Mouse (Mus musculus) CH12.LX (cell line): ENCODE data around the gene Hapln1. TPM values are rescaled to one million over a fixed set of nuclear protein-coding genes. Genes with fewer than 3 reads are reported as not detected.

Experiments used
- DNase-seq: peaks from one replicate; pipeline ENCODE4 v3.0.0-alpha.2; 2013; ENCODE audit errors: extremely low read depth
- H3K27ac ChIP-seq: 2 replicates; pipeline ENCODE4 v1.5.1; 2012; ENCODE audit warnings: low read depth, mild to moderate bottlenecking, control low read depth, moderate library complexity; ENCODE audit not compliant: insufficient read depth
- H3K27me3 ChIP-seq: replicated peaks from 2 replicates; pipeline ENCODE3; 2012; ENCODE audit warnings: inconsistent platforms
- H3K36me3 ChIP-seq, 2 experiments: replicated peaks in 1 of 2; 2 replicates each; pipeline versions ENCODE3 to v1.6.1; 2012; ENCODE audit warnings: inconsistent platforms in 1 of 2, low read length in 1 of 2, mild to moderate bottlenecking in 1 of 2, mixed read lengths in 1 of 2, moderate library complexity in 1 of 2; ENCODE audit not compliant: control insufficient read depth in 1 of 2, insufficient read depth in 1 of 2
- H3K4me1 ChIP-seq, 2 experiments: 2 replicates each; pipeline ENCODE4 v1.6.1; 2012; ENCODE audit warnings: inconsistent platforms in 1 of 2, moderate library complexity in 1 of 2; ENCODE audit not compliant: insufficient read depth in 2 of 2, control insufficient read depth in 1 of 2
- H3K4me2 ChIP-seq: 2 replicates; pipeline ENCODE4 v1.6.1; 2012; ENCODE audit warnings: low read depth, mild to moderate bottlenecking, control low read depth; ENCODE audit not compliant: poor library complexity, insufficient read depth, severe bottlenecking
- H3K4me3 ChIP-seq, 3 experiments: fragments of 150-350 bp in 1 of 3; sonication (generic) in 1 of 3; replicated peaks in 1 of 3; 2 replicates each; pipeline versions ENCODE3 to v1.5.1; 2011 to 2012; ENCODE audit warnings: low read depth in 2 of 3, low read length in 2 of 3, mild to moderate bottlenecking in 2 of 3, moderate library complexity in 2 of 3, control low read depth in 1 of 3, improper control_type of control experiment in 1 of 3, inconsistent platforms in 1 of 3, mixed read lengths in 1 of 3; ENCODE audit not compliant: poor library complexity in 1 of 3
- H3K79me2 ChIP-seq: replicated peaks from 2 replicates; pipeline ENCODE4 v1.6.1; 2012; ENCODE audit warnings: mild to moderate bottlenecking, moderate library complexity; ENCODE audit not compliant: control insufficient read depth, poor library complexity, insufficient read depth, severe bottlenecking; ENCODE audit errors: extremely low read depth
- H3K9ac ChIP-seq: 2 replicates; pipeline ENCODE4 v1.6.1; 2012; ENCODE audit warnings: low read depth, mild to moderate bottlenecking, control low read depth, moderate library complexity; ENCODE audit not compliant: insufficient read depth
- H3K9me3 ChIP-seq: replicated peaks from 2 replicates; pipeline ENCODE3; 2012; ENCODE audit warnings: low read length, inconsistent platforms, mixed read lengths
- BHLHE40 ChIP-seq: IDR thresholded peaks from 2 replicates; pipeline ENCODE4 v1.6.1; 2011; ENCODE audit warnings: mild to moderate bottlenecking, low read depth, low read length, improper control_type of control experiment
- CTCF ChIP-seq, 2 experiments: IDR thresholded peaks in 1 of 2; conservative IDR thresholded peaks in 1 of 2; 2 replicates each; pipeline ENCODE4 v1.5.1; 2011 to 2012; ENCODE audit warnings: low read depth in 2 of 2, low read length in 2 of 2, improper control_type of control experiment in 1 of 2, inconsistent platforms in 1 of 2, mild to moderate bottlenecking in 1 of 2, moderate library complexity in 1 of 2
- E2F4 ChIP-seq: IDR thresholded peaks from 2 replicates; pipeline ENCODE4 v1.6.1; 2011; ENCODE audit warnings: low read depth, low read length, improper control_type of control experiment; ENCODE audit not compliant: insufficient replicate concordance
- ELF1 ChIP-seq: IDR thresholded peaks from 2 replicates; pipeline ENCODE4 v1.6.1; 2014; ENCODE audit warnings: low read depth, mild to moderate bottlenecking, inconsistent platforms, low read length, improper control_type of control experiment
- EP300 ChIP-seq: IDR thresholded peaks from 2 replicates; pipeline ENCODE4 v1.6.1; 2011; ENCODE audit warnings: low read length, improper control_type of control experiment
- HCFC1 ChIP-seq: IDR thresholded peaks from 2 replicates; pipeline ENCODE4 v1.6.1; 2012; ENCODE audit warnings: low read depth, mild to moderate bottlenecking, inconsistent platforms, low read length, improper control_type of control experiment
- IRF4 ChIP-seq: IDR thresholded peaks from 2 replicates; pipeline ENCODE4 v1.6.1; 2014; ENCODE audit warnings: low read depth, mild to moderate bottlenecking, inconsistent platforms, low read length, improper control_type of control experiment
- KAT2A ChIP-seq: IDR thresholded peaks from 2 replicates; pipeline ENCODE4 v1.6.1; 2012; ENCODE audit warnings: low read length, improper control_type of control experiment, inconsistent platforms; ENCODE audit not compliant: insufficient replicate concordance
- MAFK ChIP-seq: IDR thresholded peaks from 2 replicates; pipeline ENCODE4 v1.6.1; 2011; ENCODE audit warnings: low read length, improper control_type of control experiment; ENCODE audit not compliant: insufficient replicate concordance
- MAX ChIP-seq: IDR thresholded peaks from 2 replicates; pipeline ENCODE4 v1.6.1; 2011; ENCODE audit warnings: low read length, improper control_type of control experiment
- MAZ ChIP-seq: IDR thresholded peaks from 2 replicates; pipeline ENCODE4 v1.6.1; 2012; ENCODE audit warnings: low read depth, mild to moderate bottlenecking, inconsistent platforms, low read length, improper control_type of control experiment, moderate library complexity
- NRF1 ChIP-seq: IDR thresholded peaks from 2 replicates; pipeline ENCODE4 v1.6.1; 2014; ENCODE audit warnings: low read depth, mild to moderate bottlenecking, inconsistent platforms, low read length, improper control_type of control experiment, moderate library complexity
- PAX5 ChIP-seq: IDR thresholded peaks from 2 replicates; pipeline ENCODE4 v1.6.1; 2012; ENCODE audit warnings: low read length, inconsistent platforms, mixed read lengths
- POLR2A ChIP-seq: IDR thresholded peaks from 2 replicates; pipeline ENCODE4 v1.6.1; 2011; ENCODE audit warnings: low read depth, mild to moderate bottlenecking, improper control_type of control experiment, low read length
- POLR2AphosphoS2 ChIP-seq: IDR thresholded peaks from 2 replicates; pipeline ENCODE4 v1.6.1; 2011; ENCODE audit warnings: low read depth, low read length, improper control_type of control experiment
- RAD21 ChIP-seq: IDR thresholded peaks from 2 replicates; pipeline ENCODE4 v1.6.1; 2011; ENCODE audit warnings: low read depth, mild to moderate bottlenecking, low read length, improper control_type of control experiment, moderate library complexity
- SMC3 ChIP-seq: IDR thresholded peaks from 2 replicates; pipeline ENCODE4 v1.6.1; 2011; ENCODE audit warnings: low read depth, low read length, improper control_type of control experiment
- UBTF ChIP-seq: IDR thresholded peaks from 2 replicates; pipeline ENCODE4 v1.6.1; 2012; ENCODE audit warnings: low read depth, mild to moderate bottlenecking, inconsistent platforms, low read length, improper control_type of control experiment, moderate library complexity
- ZC3H11A ChIP-seq: IDR thresholded peaks from 2 replicates; pipeline ENCODE4 v1.6.1; 2012; ENCODE audit warnings: low read depth, mild to moderate bottlenecking, inconsistent platforms, low read length, improper control_type of control experiment
- ZMIZ1 ChIP-seq: IDR thresholded peaks from 2 replicates; pipeline ENCODE4 v1.6.1; 2012; ENCODE audit warnings: low read depth, mild to moderate bottlenecking, inconsistent platforms, low read length, improper control_type of control experiment
- dilution Hi-C: fragments of 300-500 bp; cut with MboI; formaldehyde crosslinking; loops from 2 replicates; pipeline ENCODE4 v1.14.3; 2020; ENCODE audit warnings: low sequenced_read_pairs; ENCODE audit not compliant: extremely low pct_unique_long_range_greater_than_20kb, extremely low pct_ligation_motif_present
- in situ Hi-C: fragments of 300-500 bp; cut with MboI; formaldehyde crosslinking; loops from 3 replicates; pipeline ENCODE4 v1.14.3; 2019; ENCODE audit warnings: low sequenced_read_pairs, low pct_ligation_motif_present, low pct_unique_long_range_greater_than_20kb, mixed read lengths
- polyA plus RNA-seq: library from polyadenylated mRNA; unstranded; fragments of >175 nt; gene quantifications from 2 replicates; pipeline ENCODE4 v1.2.1, GENCODE M21; 2012; ENCODE audit warnings: low read depth; ENCODE audit not compliant: insufficient read length
- total RNA-seq, 2 experiments: library from RNA; depleted of rRNA; stranded (reverse); fragments of 300-350 nt in 1 of 2; fragments of >200 nt in 1 of 2; gene quantifications; 2 replicates each; pipeline ENCODE4 v1.2.3; 2012 to 2014

Hapln1 gene
- total and polyA plus RNA-seq, 3 experiments: 0.30 to 2.6 (median 0.46) TPM

DNA sequence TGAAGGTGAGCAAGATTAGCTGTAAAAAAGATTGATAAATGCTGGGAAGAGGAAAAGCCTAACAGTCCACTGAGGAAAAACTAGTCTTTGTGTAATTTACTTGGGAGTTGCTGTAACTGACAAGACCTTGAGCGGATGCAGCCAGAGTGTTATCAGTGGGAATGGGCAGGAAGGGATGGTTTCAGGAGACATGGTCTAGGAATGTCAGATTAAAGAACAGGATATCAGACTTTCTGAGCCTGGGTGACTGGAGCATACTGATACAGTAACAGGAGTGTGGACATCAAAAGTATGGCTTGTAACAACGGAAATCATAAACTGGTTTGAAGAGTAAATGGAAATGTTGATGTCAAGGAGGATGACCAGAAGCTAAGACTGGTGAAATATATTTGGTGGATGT is 43.0 kb upstream of the Hapln1 start:
- H3K4me1 ChIP-seq: no peaks in the 10 kb centered on the region
- no peaks in the 10 kb centered on the region for H3K27me3 ChIP-seq
- TF ChIP-seq MAFK (no peak), CTCF (conservative IDR thresholded peaks at IDR 0.05 in 1 of 2, IDR thresholded peaks at IDR 0.05 in 1 of 2; ENCODE audit: low read depth in 2 of 2, low read length in 2 of 2) (no peak), ELF1 (no peak), PAX5 (no peak), IRF4 (no peak), MAZ (no peak), ZC3H11A (no peak), UBTF (no peak), ZMIZ1 (no peak), SMC3 (no peak), BHLHE40 (no peak), POLR2AphosphoS2 (no peak), HCFC1 (no peak), E2F4 (no peak), MAX (no peak), NRF1 (no peak), KAT2A (no peak), POLR2A (no peak), EP300 (no peak)
- no peaks in the 10 kb centered on the region for H3K79me2 ChIP-seq
- no peak overlapping the region for H3K27ac ChIP-seq
- H3K9ac ChIP-seq: no peak overlapping the region
- no peak for DNase-seq
- in situ Hi-C loops: no loop called here
- dilution Hi-C loops: no loop called here
- H3K4me2 ChIP-seq: no peak overlapping the region
- H3K4me3 ChIP-seq: no peak overlapping the region
- H3K36me3 ChIP-seq: no peaks in the 10 kb centered on the region
- H3K9me3 ChIP-seq: no peaks in the 10 kb centered on the region

DNA sequence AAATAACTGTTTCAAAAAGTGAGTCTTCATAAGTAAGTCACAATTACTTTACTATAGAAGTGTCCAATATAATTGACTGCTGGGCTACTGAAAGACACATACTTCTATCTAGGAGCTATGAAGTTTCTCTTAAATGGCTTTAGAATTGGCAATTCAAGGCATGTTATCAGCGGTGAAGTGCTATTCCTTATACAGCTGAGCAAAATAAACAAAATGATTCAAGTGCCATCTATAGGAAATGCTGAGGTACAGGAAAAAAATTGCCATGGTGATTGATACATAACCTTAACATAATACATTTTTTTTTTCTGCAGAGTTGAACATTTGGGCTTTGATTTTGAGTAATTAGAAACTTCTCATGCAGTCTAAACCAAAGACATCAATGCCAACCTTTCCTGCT is 40.2 kb upstream of the Hapln1 start:
- H3K79me2 ChIP-seq: no peaks in the 10 kb centered on the region
- no peaks in the 10 kb centered on the region for H3K36me3 ChIP-seq
- H3K4me1 ChIP-seq: no peaks in the 10 kb centered on the region
- H3K9me3 ChIP-seq: no peaks in the 10 kb centered on the region
- dilution Hi-C loops: no loop called here
- TF ChIP-seq RAD21 (peak; percentile 6), SMC3 (no peak)
- H3K27ac ChIP-seq: no peak overlapping the region
- in situ Hi-C loops: no loop called here
- no peak overlapping the region for H3K4me2 ChIP-seq
- DNase-seq: no peak
- H3K9ac ChIP-seq: no peak overlapping the region
- no peaks in the 10 kb centered on the region for H3K27me3 ChIP-seq
- no peak overlapping the region for H3K4me3 ChIP-seq
